Mouse (Mus musculus) heart, adult 18-20 months (tissue): ENCODE data around the gene Atp6v1c2. TPM values are rescaled to one million over a fixed set of nuclear protein-coding genes. Genes with fewer than 3 reads are reported as not detected.

Experiments
- DNase-seq, 2 experiments: peaks; one replicate each; pipeline ENCODE4 v3.0.0; 2021 to 2022; ENCODE audit warnings: mixed read lengths in 1 of 2
- long read RNA-seq, 2 experiments: library from polyadenylated mRNA; stranded (forward); transcript quantifications; one replicate each; pipeline ENCODE4 v2.0.0; 2021
- total RNA-seq, 2 experiments: library from RNA; stranded (reverse); gene quantifications; 2 replicates each; pipeline ENCODE4 v1.2.3; 2021

Atp6v1c2 gene
- under 1 TPM in 1 of 2 experiments, not detected in 1; 0.85 TPM for total RNA-seq
- long read RNA-seq, experiment 1: 0 reads
- long read RNA-seq, experiment 2: 0 reads

DNA sequence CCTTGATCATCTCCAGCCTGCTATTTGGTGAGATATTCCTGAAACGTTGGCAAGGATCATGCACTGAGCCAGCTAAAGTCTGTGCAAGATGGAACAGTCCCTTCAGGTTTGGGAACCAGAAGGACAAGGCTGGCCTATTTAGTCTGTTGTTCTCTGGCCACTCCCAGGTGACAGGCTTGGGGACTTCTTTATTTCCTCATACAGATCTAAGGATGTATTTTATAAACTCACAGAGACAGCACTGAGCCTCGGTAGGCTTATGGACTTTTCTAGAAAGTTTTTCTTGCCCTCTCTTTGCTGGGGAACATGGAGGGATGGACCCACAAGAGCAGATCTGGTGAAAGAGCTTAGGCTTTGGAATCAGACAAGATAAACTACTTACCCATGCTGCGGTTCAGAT, at the start of gene Atp6v1c2:
Gene Atp6v1c2, minus strand, starts transcription at position 101 of the 400 bp plus-strand sequence.
- DNase-seq: no peak

- DNase-seq: no peak
These were observed 47.4 kb upstream of the Atp6v1c2 start for GRCm38 (mm10) chr12:17376521-17376920.

- no peak for DNase-seq
These were observed 46.1 kb upstream of the Atp6v1c2 start for GRCm38 (mm10) chr12:17375243-17375642.

DNA sequence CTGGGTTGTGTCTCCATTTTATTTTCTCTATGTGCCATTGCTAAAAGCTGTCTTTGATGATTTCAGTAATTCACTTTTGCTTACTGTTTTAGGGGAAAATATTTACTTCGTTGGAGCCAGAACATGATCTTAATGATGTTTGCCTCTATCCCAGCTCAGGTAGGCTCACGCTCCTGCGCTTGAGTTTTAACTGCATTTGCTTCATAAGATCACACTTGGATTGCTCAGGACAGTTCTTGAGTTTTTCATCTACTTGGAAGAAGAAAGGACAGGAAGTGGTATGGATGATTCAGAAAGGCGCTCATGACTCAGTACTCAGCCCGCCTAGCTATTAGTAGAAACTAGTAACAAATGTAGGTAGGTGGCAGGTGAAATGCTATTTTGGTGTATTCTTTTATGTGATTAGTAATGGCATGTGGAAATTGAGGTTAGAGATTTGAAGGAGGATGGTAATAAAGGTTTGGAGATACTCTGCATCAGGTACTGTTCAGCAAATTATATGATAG, 44.4 kb upstream of the Atp6v1c2 start:
- no peak for DNase-seq

DNA sequence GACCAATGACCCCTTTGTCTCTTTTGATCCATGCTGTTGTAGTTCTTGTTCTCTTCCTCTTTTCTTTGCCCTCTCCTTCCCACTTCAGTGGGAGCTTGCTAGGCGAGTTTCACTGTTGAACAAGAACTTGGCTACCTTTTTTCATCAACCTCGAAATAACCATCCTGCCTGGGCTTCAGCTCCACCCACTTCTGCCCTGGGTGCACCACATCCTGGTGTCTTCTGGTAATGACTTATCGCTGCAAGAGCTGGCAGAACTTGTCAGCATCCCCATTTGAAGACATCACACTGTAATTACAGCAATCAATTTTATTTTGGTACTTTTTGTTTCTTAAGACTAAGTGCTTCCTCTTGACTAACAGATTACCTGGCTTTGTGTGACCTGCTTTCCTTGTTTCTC, 43.5 kb upstream of the Atp6v1c2 start:
- no peak for DNase-seq

DNA sequence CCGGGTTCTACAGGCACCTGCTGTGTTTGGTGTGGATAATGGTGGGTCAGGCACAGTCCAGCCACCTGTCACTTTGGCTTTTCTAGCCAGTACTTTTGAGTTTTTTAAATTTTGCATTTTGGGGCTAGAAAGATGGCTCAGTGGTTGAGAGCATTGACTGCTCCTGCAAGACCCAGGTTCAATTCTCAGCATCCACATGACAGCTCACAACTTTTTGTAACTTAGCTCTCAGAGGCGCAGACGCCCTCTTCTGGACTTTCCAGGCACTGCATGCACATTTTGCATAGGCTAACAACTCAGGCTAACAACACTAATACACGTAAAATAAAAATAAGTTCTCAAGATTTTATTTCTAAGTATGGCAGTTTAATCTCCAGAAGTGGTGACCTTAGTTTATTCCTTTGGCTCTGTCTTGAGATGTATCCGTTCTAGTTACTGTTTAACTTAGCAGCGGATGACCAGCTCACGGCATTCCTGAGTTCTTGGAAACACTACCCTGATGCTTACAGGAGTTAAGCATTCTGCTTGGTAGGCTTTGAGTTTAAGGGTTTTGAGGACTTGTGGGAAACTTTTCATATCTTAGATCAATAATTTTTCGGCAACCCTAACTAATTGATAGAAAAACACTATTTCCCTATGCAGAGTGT, 42.6 kb upstream of the Atp6v1c2 start:
- DNase-seq: no peak

- DNase-seq: no peak
These were observed 40.6 kb upstream of the Atp6v1c2 start for GRCm38 (mm10) chr12:17369551-17370325.

DNA sequence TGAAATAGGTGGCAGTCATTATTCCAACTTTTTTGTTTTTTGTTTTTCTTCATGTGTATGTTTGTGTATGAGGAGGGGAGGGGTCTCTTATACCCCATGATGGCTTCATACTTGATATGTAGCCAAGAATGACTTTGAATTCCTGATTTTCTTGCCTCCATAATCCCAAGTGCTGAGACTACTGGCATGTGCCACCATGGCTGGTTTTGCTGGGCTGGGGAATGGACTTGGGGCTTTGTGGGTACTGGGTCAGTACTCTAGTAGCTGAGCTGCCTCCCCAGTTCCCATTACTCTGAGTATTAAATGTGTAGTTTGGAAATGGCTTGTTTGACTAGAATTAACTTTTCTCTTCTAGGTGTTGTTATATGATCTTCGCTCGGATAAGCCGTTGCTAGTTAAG, 40.0 kb upstream of the Atp6v1c2 start:
- no peak for DNase-seq

DNA sequence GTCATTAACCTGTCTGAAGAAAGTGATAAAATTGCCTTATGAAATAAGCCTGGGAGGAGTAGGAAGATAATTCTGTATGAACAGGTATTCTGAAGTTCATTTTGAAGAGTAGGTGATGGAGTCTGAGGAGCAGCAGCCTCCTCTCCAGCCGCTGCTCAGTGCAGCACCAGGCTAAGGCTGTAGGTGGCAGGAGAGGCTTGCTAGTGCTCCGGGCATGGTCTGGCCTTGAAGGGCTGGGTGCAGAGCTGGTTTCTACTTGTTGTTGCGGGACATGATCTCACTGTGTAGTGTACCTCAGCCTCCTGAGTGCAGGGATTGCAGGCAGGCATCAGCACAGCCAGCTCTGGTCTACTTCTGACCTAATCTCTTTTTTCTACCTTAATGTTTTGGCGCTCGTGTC, 37.8 kb upstream of the Atp6v1c2 start:
- peak; percentile 51 to 63 for DNase-seq

DNA sequence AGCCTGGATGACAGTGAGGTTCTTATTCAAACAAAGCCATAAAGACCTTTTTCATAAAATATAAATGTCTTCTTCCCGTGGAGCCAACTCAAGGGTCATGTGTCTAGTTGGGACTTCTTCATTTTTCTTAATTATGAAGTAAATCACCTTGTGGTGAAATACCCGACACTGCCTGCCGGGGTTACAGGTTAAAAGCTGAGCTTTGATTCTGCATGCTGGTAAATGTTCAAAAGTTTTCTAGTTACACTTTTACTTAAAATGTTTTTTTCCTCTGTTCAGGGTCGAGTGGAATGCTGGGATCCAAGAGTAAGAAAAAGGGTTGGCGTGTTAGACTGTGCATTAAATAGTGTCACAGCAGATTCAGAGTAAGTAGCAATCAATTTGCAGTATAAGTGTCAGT, 33.2 kb upstream of the Atp6v1c2 start:
- no peak for DNase-seq

GRCm38 (mm10) chr12:17360650-17361049, 31.5 kb upstream of the Atp6v1c2 start:
- no peak for DNase-seq

DNA sequence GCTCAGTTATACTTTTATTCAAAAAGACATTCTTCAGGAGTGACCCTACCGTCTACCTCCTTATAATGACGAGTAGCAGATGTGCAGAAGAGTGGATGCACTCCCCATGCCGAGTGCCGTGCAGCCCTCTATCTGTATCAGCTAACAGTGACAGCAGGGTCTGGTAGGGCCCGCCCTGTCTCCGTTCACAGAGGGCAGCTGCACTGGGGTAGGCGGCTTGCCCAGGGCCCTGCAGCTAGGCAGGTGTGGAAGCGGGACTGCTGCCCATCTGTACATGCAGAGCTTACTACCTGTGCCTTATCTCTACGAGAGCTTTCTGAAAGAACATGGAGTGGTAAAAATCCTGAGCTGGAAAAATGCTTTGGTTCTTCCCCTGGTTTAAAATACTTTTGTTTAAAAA, 30.9 kb upstream of the Atp6v1c2 start:
- DNase-seq: no peak

- DNase-seq: peak in 1 of 2 experiments; percentile 39
These were observed 29.8 kb upstream of the Atp6v1c2 start for GRCm38 (mm10) chr12:17358981-17359380.

DNA sequence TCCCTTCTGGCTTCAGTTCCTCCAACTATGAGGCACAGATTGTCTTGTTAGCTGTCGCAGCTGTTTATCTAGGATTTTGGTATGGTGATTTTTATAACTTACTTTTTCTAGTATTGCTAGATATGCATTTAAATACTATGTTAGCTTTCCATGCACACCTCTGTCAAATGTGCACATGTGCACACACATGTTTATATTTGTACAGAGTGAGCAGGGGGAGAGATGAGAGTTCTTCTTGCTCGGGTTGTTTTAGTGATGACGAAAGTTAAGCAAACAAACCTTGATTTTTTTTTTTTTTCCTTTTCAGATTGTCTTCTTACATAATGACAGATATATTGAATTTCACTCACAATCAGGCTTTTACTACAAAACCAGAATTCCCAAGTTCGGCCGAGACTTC, 28.6 kb upstream of the Atp6v1c2 start:
- DNase-seq: no peak

GRCm38 (mm10) chr12:17356853-17357252, 27.7 kb upstream of the Atp6v1c2 start:
- no peak for DNase-seq

GRCm38 (mm10) chr12:17350106-17350505, 20.9 kb upstream of the Atp6v1c2 start:
- DNase-seq: no peak

DNA sequence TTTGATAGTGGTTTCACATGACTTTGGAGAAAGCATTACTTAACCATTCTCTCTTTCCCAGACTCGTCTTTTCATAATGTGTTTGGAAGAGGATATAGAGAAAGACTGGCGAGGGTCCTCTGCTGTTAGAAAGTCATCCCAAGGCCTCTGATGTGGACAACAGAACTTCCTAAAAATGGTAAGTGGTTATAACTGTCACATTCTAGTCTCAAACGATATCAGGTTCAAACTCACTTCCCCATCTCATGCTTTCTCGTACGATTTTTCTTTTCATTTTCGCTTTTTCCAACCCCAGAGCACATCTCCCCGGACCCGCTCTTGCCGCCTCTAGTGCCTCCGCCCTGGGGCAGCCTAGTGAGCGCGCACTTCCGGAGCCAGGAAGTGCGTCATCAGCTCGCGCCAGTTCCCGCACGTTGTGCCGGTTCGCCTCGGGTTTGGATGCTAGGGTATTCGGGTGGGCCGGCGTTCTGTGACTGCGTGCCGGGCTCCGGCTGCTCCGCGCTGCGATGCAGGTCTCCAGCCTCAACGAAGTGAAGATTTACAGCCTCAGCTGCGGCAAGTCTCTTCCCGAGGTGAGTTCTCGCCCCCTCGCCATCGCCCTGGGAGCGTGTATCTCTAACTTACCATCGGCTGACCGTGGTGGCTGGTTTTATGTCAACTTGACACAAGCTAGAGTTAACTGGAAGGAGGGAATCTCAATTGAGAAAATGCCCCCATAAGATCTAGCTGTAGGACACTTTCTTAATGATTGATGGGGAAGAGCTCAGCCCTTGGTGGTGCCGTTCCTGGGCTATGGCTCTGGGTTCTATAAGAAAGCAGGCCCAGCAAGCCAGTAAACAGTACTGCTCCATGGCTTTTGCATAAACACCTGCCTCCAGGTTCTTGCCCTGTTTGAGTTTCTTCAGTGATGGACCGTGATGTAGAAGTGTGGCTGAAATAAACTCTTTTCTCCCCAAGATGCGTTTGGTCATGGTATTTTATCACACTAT, 19.2 kb upstream of the Atp6v1c2 start, which contains the start of gene Nol10:
Gene Nol10, plus strand, starts transcription at position 411 of the 989 bp plus-strand sequence.
- DNase-seq: peak; percentile 89 to 91

DNA sequence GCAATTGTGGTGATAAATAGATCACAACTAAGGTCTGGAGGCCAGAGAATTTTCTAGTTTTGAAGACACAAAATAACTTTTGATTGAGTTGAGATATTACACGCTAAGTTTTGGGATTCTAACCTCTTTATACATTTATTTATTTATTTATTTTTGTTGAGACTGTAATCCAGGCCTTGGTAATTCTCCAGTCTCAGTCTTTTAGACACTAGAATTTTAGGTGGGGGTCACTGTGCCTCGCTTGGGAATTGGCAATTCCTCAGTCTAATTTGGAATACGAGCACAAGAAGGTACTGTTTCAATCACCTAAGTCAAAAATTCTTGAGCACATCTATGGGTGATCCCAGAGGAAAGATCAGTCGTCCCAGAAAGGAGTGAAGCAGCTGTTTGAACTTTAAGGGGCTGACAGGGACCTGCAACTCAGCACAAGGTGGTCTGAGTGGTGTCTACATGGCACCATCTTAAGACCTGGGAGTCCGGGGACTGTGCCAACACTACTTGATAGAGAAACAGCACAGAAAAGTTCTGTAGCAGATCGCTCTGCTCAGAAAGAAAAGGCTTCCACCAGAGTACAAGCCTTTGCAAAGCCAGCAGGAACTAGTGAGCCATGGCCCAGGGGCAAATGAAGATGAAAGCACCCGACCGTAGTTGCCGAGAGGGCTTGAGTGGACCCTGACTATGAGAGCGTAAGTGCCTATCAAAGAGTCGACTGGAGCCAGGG, 18.3 kb upstream of the Atp6v1c2 start:
- peak in 1 of 2 experiments; percentile 43 for DNase-seq

DNA sequence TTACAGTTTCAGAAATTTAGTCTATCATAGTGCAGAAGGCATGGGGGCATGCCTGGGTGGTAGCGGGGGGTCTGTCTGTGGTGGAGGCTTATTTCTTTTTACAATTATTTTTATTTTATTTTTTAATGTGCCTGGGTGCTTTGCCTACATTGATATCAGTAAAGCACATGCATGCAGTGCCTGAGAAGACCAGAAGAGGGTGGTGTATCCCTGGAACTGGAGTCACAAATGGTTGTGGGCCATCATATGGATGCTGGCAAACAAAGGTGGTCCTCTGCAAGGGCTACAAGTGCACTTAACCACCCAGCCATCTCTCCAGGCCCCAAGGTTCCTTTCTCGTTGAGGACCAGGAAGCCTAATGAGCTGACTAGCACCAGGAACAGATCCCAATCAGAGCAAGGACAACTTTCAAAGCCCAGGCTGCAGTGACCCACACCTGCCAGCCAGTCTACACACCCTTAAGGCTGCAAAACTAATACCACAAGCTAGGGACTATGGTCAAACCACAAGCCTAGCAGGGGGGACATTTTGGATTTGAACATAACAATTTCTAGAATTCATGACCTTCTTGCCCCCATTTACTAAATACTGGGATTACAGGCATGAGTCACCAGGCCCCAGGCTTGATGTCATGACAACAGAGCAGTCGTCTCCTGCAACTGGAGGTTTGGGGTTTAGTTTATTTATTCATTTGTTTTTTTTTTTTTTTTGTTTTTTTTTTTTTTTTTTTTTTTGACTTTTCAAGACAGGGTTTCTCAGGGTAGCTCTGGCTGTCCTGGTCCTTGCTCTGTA, 10.2 kb upstream of the Atp6v1c2 start:
- no peak for DNase-seq

- no peak for DNase-seq
These were observed 9.2 kb upstream of the Atp6v1c2 start for GRCm38 (mm10) chr12:17338338-17338737.

DNA sequence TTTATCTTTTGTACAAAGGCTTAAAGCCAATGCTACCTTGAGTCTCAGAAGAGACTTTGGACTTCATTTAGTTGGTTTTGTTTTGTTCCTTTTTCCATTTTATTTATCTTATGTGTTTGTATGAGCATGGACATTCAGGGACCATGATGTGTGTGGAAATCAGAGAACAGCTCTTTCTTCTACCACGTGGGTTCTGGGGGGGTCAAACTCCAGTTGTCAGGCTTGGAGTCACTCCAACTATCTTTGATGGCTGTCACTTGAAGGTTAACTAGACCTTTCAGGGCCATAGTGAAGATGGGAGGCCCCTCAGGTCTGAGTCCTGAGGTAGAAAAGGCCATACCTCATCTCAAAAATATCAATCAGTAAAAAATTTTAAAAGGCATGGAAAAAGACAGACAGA, 4.3 kb upstream of the Atp6v1c2 start:
- DNase-seq: no peak
